Mouse (Mus musculus) right cerebral cortex, adult 2 months (tissue): Measurements from ENCODE around the gene Tnrc6b.

ENCODE experiments used
- DNase-seq, 2 experiments: peaks; one replicate each; pipeline ENCODE4 v3.0.0; 2021 to 2022; ENCODE audit warnings: low spot score in 2 of 2

Tnrc6b gene

GRCm38 (mm10) chr15:80955836-80956438, 244.8 kb downstream of the Tnrc6b start:
- DNase-seq, result no peak

GRCm38 (mm10) chr15:80969371-80969770, 258.3 kb downstream of the Tnrc6b start:
- DNase-seq, result no peak

GRCm38 (mm10) chr15:80974311-80974710, 263.2 kb downstream of the Tnrc6b start:
- no peak for DNase-seq

- no peak for DNase-seq
These were observed 264.6 kb downstream of the Tnrc6b start for GRCm38 (mm10) chr15:80975666-80976065.

GRCm38 (mm10) chr15:80977620-80978334, 266.7 kb downstream of the Tnrc6b start, which contains the start of gene Sgsm3:
Gene Sgsm3, plus strand, starts transcription at chr15:80977765.
- DNase-seq, result peak; percentile 85 to 88

- no peak for DNase-seq
These were observed 268.5 kb downstream of the Tnrc6b start for GRCm38 (mm10) chr15:80979611-80980010.

- no peak for DNase-seq
These were observed 270.1 kb downstream of the Tnrc6b start for GRCm38 (mm10) chr15:80981176-80981575.

- no peak for DNase-seq
These were observed 272.2 kb downstream of the Tnrc6b start for GRCm38 (mm10) chr15:80983264-80983663.

- no peak for DNase-seq
These were observed 277.2 kb downstream of the Tnrc6b start for GRCm38 (mm10) chr15:80988331-80988730.

GRCm38 (mm10) chr15:80989712-80990111, 278.6 kb downstream of the Tnrc6b start:
- DNase-seq, result no peak
